Mouse (Mus musculus): ENCODE data around the gene Pisd.
A peak's percentile ranks its signal among the peaks of the same experiment; 100 is the strongest.
"Not testable (repeated sequence)": the region's sequence is repeated elsewhere in the genome, so short reads cannot be mapped to it uniquely, and the experiment has no call there.

Pisd gene

GRCm38 (mm10) chr5:32745705-32746655 lies 39.5 kb downstream of the Pisd start:
- DNase-seq: peak; percentile 79

- DNase-seq: peak; percentile 41
These were observed 43.3 kb downstream of the Pisd start for GRCm38 (mm10) chr5:32742149-32742548.

- not testable (repeated sequence) for DNase-seq
These were observed 44.1 kb downstream of the Pisd start for GRCm38 (mm10) chr5:32741377-32741776.

GRCm38 (mm10) chr5:32740850-32741249 lies 44.6 kb downstream of the Pisd start:
- DNase-seq: not testable (repeated sequence)

- DNase-seq: no peak
These were observed 45.3 kb downstream of the Pisd start for GRCm38 (mm10) chr5:32740138-32740537.

- not testable (repeated sequence) for DNase-seq
These were observed 48.7 kb downstream of the Pisd start for GRCm38 (mm10) chr5:32736770-32737169.

- DNase-seq: no peak
These were observed 49.7 kb downstream of the Pisd start for GRCm38 (mm10) chr5:32735779-32736178.

- not testable (repeated sequence) for DNase-seq
These were observed 51.6 kb downstream of the Pisd start for GRCm38 (mm10) chr5:32733892-32734291.

GRCm38 (mm10) chr5:32728851-32729250 lies 56.6 kb downstream of the Pisd start:
- no peak for DNase-seq

GRCm38 (mm10) chr5:32728300-32728699 lies 57.1 kb downstream of the Pisd start:
- DNase-seq: no peak

GRCm38 (mm10) chr5:32725397-32725796 lies 60.0 kb downstream of the Pisd start:
- not testable (repeated sequence) for DNase-seq

GRCm38 (mm10) chr5:32723981-32724380 lies 61.5 kb downstream of the Pisd start:
- no peak for DNase-seq

GRCm38 (mm10) chr5:32722711-32723110 lies 62.7 kb downstream of the Pisd start:
- not testable (repeated sequence) for DNase-seq

- DNase-seq: no peak
These were observed 63.2 kb downstream of the Pisd start for GRCm38 (mm10) chr5:32722263-32722662.

GRCm38 (mm10) chr5:32721316-32721715 lies 64.1 kb downstream of the Pisd start:
- no peak for DNase-seq

GRCm38 (mm10) chr5:32720416-32720815 lies 65.0 kb downstream of the Pisd start:
- DNase-seq: no peak

GRCm38 (mm10) chr5:32718916-32719315 lies 66.5 kb downstream of the Pisd start:
- no peak for DNase-seq

- no peak for DNase-seq
These were observed 67.7 kb downstream of the Pisd start for GRCm38 (mm10) chr5:32717726-32718125.

GRCm38 (mm10) chr5:32713703-32714467 lies 71.6 kb downstream of the Pisd start:
- peak; percentile 96 for DNase-seq

- DNase-seq: peak; percentile 34
These were observed 72.3 kb downstream of the Pisd start for GRCm38 (mm10) chr5:32713042-32713702.

GRCm38 (mm10) chr5:32712221-32713041 lies 73.0 kb downstream of the Pisd start:
- DNase-seq: no peak

GRCm38 (mm10) chr5:32711485-32711884 lies 74.0 kb downstream of the Pisd start:
- DNase-seq: no peak

All from embryo, embryonic 11 days (tissue).